Mouse (Mus musculus): ENCODE measurements around the gene Tspan8.

- TF ChIP-seq POLR2A (IDR thresholded peaks at IDR 0.05; ENCODE audit: low read depth, low read length) (no peak), CTCF (IDR thresholded peaks at IDR 0.05; ENCODE audit: borderline replicate concordance, insufficient read depth, low read length) (no peak)
These were observed 80.6 kb downstream of the Tspan8 start for GRCm38 (mm10) chr10:115897235-115897634.
